Mouse (Mus musculus): ENCODE measurements around the gene Ephb4. TPM values are rescaled to one million over a fixed set of nuclear protein-coding genes. Genes with fewer than 3 reads are reported as not detected.

Ephb4 gene
- polyA plus RNA-seq, 1 experiment from 2014 or later = 21.0 TPM

GRCm38 (mm10) chr5:137386712-137387111 is 36.8 kb downstream of the Ephb4 start:
- H3K4me3 ChIP-seq (ENCODE audit: low read depth, low read length) = no peak overlapping the region
- H3K27me3 ChIP-seq (ENCODE audit: control insufficient read depth, insufficient read depth, low read length) = no peaks in the 10 kb centered on the region
- no peaks in the 10 kb centered on the region for H3K4me1 ChIP-seq (replicated peaks; ENCODE audit: control insufficient read depth, insufficient read depth, low read length)
- no peaks in the 10 kb centered on the region for H3K36me3 ChIP-seq (ENCODE audit: control insufficient read depth, insufficient read depth, low read length)
- no peak overlapping the region for H3K9ac ChIP-seq (ENCODE audit: low read depth, low read length)
- H3K9me3 ChIP-seq (ENCODE audit: control insufficient read depth, low read length) = no peaks in the 10 kb centered on the region
- no peak for DNase-seq (ENCODE audit: low spot score)
- no peak overlapping the region for H3K4me2 ChIP-seq (replicated peaks; ENCODE audit: low read depth, low read length)
- WGBS = 90% methylated on average over 7 of the region's 7 CpGs
- no peak for ATAC-seq (ENCODE audit: low FRiP score)
- H3K27ac ChIP-seq (ENCODE audit: low read depth, low read length) = no peak overlapping the region

GRCm38 (mm10) chr5:137391641-137392040 is 41.7 kb downstream of the Ephb4 start:
- Histone ChIP-seq H3K9ac (ENCODE audit: low read depth, low read length) (no peak overlapping the region), H3K4me3 (ENCODE audit: low read depth, low read length) (no peak overlapping the region), H3K27ac (ENCODE audit: low read depth, low read length) (no peak overlapping the region), H3K36me3 (ENCODE audit: control insufficient read depth, insufficient read depth, low read length) (no peaks in the 10 kb centered on the region), H3K4me2 (replicated peaks; ENCODE audit: low read depth, low read length) (no peak overlapping the region), H3K9me3 (ENCODE audit: control insufficient read depth, low read length) (no peaks in the 10 kb centered on the region), H3K4me1 (replicated peaks; ENCODE audit: control insufficient read depth, insufficient read depth, low read length) (no peaks in the 10 kb centered on the region), H3K27me3 (ENCODE audit: control insufficient read depth, insufficient read depth, low read length) (no peaks in the 10 kb centered on the region)
- WGBS = 83% methylated on average over 8 of the region's 8 CpGs
- DNase-seq (ENCODE audit: low spot score) (no peak), ATAC-seq (ENCODE audit: low FRiP score) (no peak)

GRCm38 (mm10) chr5:137394456-137394855 is 44.5 kb downstream of the Ephb4 start:
- Histone ChIP-seq H3K36me3 (ENCODE audit: control insufficient read depth, insufficient read depth, low read length) (no peaks in the 10 kb centered on the region), H3K4me2 (replicated peaks; ENCODE audit: low read depth, low read length) (no peak overlapping the region), H3K27me3 (ENCODE audit: control insufficient read depth, insufficient read depth, low read length) (no peaks in the 10 kb centered on the region), H3K9ac (ENCODE audit: low read depth, low read length) (no peak overlapping the region), H3K27ac (ENCODE audit: low read depth, low read length) (no peak overlapping the region), H3K9me3 (ENCODE audit: control insufficient read depth, low read length) (no peaks in the 10 kb centered on the region), H3K4me1 (replicated peaks; ENCODE audit: control insufficient read depth, insufficient read depth, low read length) (no peaks in the 10 kb centered on the region), H3K4me3 (ENCODE audit: low read depth, low read length) (no peak overlapping the region)
- ATAC-seq (ENCODE audit: low FRiP score) = no peak
- 42% methylated on average over 7 of the region's 7 CpGs for WGBS
- DNase-seq (ENCODE audit: low spot score) = no peak

- Histone ChIP-seq H3K9me3 (ENCODE audit: control insufficient read depth, low read length) (no peaks in the 10 kb centered on the region), H3K4me2 (replicated peaks; ENCODE audit: low read depth, low read length) (no peak overlapping the region), H3K4me3 (ENCODE audit: low read depth, low read length) (no peak overlapping the region), H3K9ac (ENCODE audit: low read depth, low read length) (no peak overlapping the region), H3K36me3 (ENCODE audit: control insufficient read depth, insufficient read depth, low read length) (no peaks in the 10 kb centered on the region), H3K27ac (ENCODE audit: low read depth, low read length) (no peak overlapping the region), H3K4me1 (replicated peaks; ENCODE audit: control insufficient read depth, insufficient read depth, low read length) (no peaks in the 10 kb centered on the region), H3K27me3 (ENCODE audit: control insufficient read depth, insufficient read depth, low read length) (no peaks in the 10 kb centered on the region)
- no peak for ATAC-seq (ENCODE audit: low FRiP score)
- WGBS = 78% methylated on average over 2 of the region's 2 CpGs
- DNase-seq (ENCODE audit: low spot score) = no peak
Observed at GRCm38 (mm10) chr5:137404081-137404480, 54.2 kb downstream of the Ephb4 start.

GRCm38 (mm10) chr5:137409451-137409850 is 59.5 kb downstream of the Ephb4 start:
- Histone ChIP-seq H3K9me3 (ENCODE audit: control insufficient read depth, low read length) (no peaks in the 10 kb centered on the region), H3K36me3 (ENCODE audit: control insufficient read depth, insufficient read depth, low read length) (no peaks in the 10 kb centered on the region), H3K27ac (ENCODE audit: low read depth, low read length) (no peak overlapping the region), H3K4me2 (replicated peaks; ENCODE audit: low read depth, low read length) (no peak overlapping the region), H3K9ac (ENCODE audit: low read depth, low read length) (no peak overlapping the region), H3K27me3 (ENCODE audit: control insufficient read depth, insufficient read depth, low read length) (no peaks in the 10 kb centered on the region), H3K4me3 (ENCODE audit: low read depth, low read length) (no peak overlapping the region), H3K4me1 (replicated peaks; ENCODE audit: control insufficient read depth, insufficient read depth, low read length) (no peaks in the 10 kb centered on the region)
- WGBS = 64% methylated on average over 6 of the region's 6 CpGs
- DNase-seq (ENCODE audit: low spot score) (no peak), ATAC-seq (ENCODE audit: low FRiP score) (no peak)

GRCm38 (mm10) chr5:137410066-137410465 is 60.2 kb downstream of the Ephb4 start:
- Histone ChIP-seq H3K9me3 (ENCODE audit: control insufficient read depth, low read length) (no peaks in the 10 kb centered on the region), H3K4me3 (ENCODE audit: low read depth, low read length) (no peak overlapping the region), H3K4me1 (replicated peaks; ENCODE audit: control insufficient read depth, insufficient read depth, low read length) (no peaks in the 10 kb centered on the region), H3K27me3 (ENCODE audit: control insufficient read depth, insufficient read depth, low read length) (no peaks in the 10 kb centered on the region), H3K36me3 (ENCODE audit: control insufficient read depth, insufficient read depth, low read length) (no peaks in the 10 kb centered on the region), H3K4me2 (replicated peaks; ENCODE audit: low read depth, low read length) (no peak overlapping the region), H3K27ac (ENCODE audit: low read depth, low read length) (no peak overlapping the region), H3K9ac (ENCODE audit: low read depth, low read length) (no peak overlapping the region)
- DNase-seq (ENCODE audit: low spot score) = no peak
- no peak for ATAC-seq (ENCODE audit: low FRiP score)
- WGBS = 68% methylated on average over 3 of the region's 3 CpGs

- Histone ChIP-seq H3K36me3 (ENCODE audit: control insufficient read depth, insufficient read depth, low read length) (no peaks in the 10 kb centered on the region), H3K4me2 (replicated peaks; ENCODE audit: low read depth, low read length) (no peak overlapping the region), H3K9ac (ENCODE audit: low read depth, low read length) (no peak overlapping the region), H3K27me3 (ENCODE audit: control insufficient read depth, insufficient read depth, low read length) (no peaks in the 10 kb centered on the region), H3K4me1 (replicated peaks; ENCODE audit: control insufficient read depth, insufficient read depth, low read length) (no peaks in the 10 kb centered on the region), H3K9me3 (ENCODE audit: control insufficient read depth, low read length) (no peaks in the 10 kb centered on the region), H3K27ac (ENCODE audit: low read depth, low read length) (no peak overlapping the region), H3K4me3 (ENCODE audit: low read depth, low read length) (no peak overlapping the region)
- WGBS = 91% methylated on average over 3 of the region's 3 CpGs
- ATAC-seq (ENCODE audit: low FRiP score) (no peak), DNase-seq (ENCODE audit: low spot score) (no peak)
Observed at GRCm38 (mm10) chr5:137410549-137410948, 60.6 kb downstream of the Ephb4 start.

GRCm38 (mm10) chr5:137411235-137411634 is 61.3 kb downstream of the Ephb4 start:
- Histone ChIP-seq H3K4me3 (ENCODE audit: low read depth, low read length) (no peak overlapping the region), H3K27ac (ENCODE audit: low read depth, low read length) (no peak overlapping the region), H3K9me3 (ENCODE audit: control insufficient read depth, low read length) (no peaks in the 10 kb centered on the region), H3K36me3 (ENCODE audit: control insufficient read depth, insufficient read depth, low read length) (no peaks in the 10 kb centered on the region), H3K4me2 (replicated peaks; ENCODE audit: low read depth, low read length) (no peak overlapping the region), H3K27me3 (ENCODE audit: control insufficient read depth, insufficient read depth, low read length) (no peaks in the 10 kb centered on the region), H3K9ac (ENCODE audit: low read depth, low read length) (no peak overlapping the region), H3K4me1 (replicated peaks; ENCODE audit: control insufficient read depth, insufficient read depth, low read length) (no peaks in the 10 kb centered on the region)
- WGBS = 74% methylated on average over 8 of the region's 8 CpGs
- DNase-seq (ENCODE audit: low spot score) (no peak), ATAC-seq (ENCODE audit: low FRiP score) (no peak)

GRCm38 (mm10) chr5:137414253-137414652 is 64.3 kb downstream of the Ephb4 start:
- no peaks in the 10 kb centered on the region for H3K4me1 ChIP-seq (replicated peaks; ENCODE audit: control insufficient read depth, insufficient read depth, low read length)
- ATAC-seq (ENCODE audit: low FRiP score) (no peak), DNase-seq (ENCODE audit: low spot score) (no peak)
- H3K9ac ChIP-seq (ENCODE audit: low read depth, low read length) = no peak overlapping the region
- 66% methylated on average over 5 of the region's 5 CpGs for WGBS
- no peak overlapping the region for H3K27ac ChIP-seq (ENCODE audit: low read depth, low read length)
- H3K4me3 ChIP-seq (ENCODE audit: low read depth, low read length) = no peak overlapping the region
- no peaks in the 10 kb centered on the region for H3K36me3 ChIP-seq (ENCODE audit: control insufficient read depth, insufficient read depth, low read length)
- H3K27me3 ChIP-seq (ENCODE audit: control insufficient read depth, insufficient read depth, low read length) = no peaks in the 10 kb centered on the region
- no peak overlapping the region for H3K4me2 ChIP-seq (replicated peaks; ENCODE audit: low read depth, low read length)
- no peaks in the 10 kb centered on the region for H3K9me3 ChIP-seq (ENCODE audit: control insufficient read depth, low read length)

Measured in hindbrain, embryonic 11.5 days (tissue).